Comparison of ENCODE assay signal across 9 mouse cellular contexts in genomic region chr13:67830911-67831336, GRCm38 (mm10). TPM values are rescaled to one million over a fixed set of nuclear protein-coding genes. Genes with fewer than 3 reads are reported as not detected.
DNase-seq lines count a peak whose midpoint lies in the region; ATAC-seq lines count a peak whose summit lies in the region.
"Had no signal": no experiment of that assay in that cellular context is flagged by ENCODE, and none has a peak within 500 bp of the region (broad histone marks: within the 10 kb centered on the region; RNA-seq: fewer than 3 reads in every experiment).

Gene Gm10037 (plus strand): TSS chr13:67831106.

- peak; percentile 25 for DNase-seq in urinary bladder, adult 2 months (ENCODE audit: low spot score)
- DNase-seq in urinary bladder, postnatal 10 days (ENCODE audit: low spot score) = no peak
- DNase-seq in heart, postnatal 14 days = peak; percentile 26 to 59
- peak; percentile 69 to 72 for DNase-seq in kidney, postnatal 4 days
- no peak for DNase-seq in liver, embryonic 13.5 days
- peak; percentile 68 for DNase-seq in naive thymus-derived CD4-positive, alpha-beta T cell, adult 2 months (ENCODE audit: low read depth)

- peak within 1 kb of the TSS; percentile 53 for H3K4me3 ChIP-seq in erythroblast, embryonic 14.5 days (replicated peaks)
- peak within 1 kb of the TSS; percentile 65 for H3K4me3 ChIP-seq in liver, embryonic 13.5 days (replicated peaks)
- H3K4me3 ChIP-seq in stomach, embryonic 14.5 days (ENCODE audit: low read depth, low read length) = peak within 1 kb of the TSS; percentile 51

- peaks cover 3% of the 10 kb centered on the region; the same call in 1 of the 2 replicates for H3K9me3 ChIP-seq in erythroblast, embryonic 14.5 days (ENCODE audit: control insufficient read depth, low read length)
- H3K9me3 ChIP-seq in liver, embryonic 13.5 days (replicated peaks) = no peaks in the 10 kb centered on the region
- H3K9me3 ChIP-seq in stomach, embryonic 14.5 days (ENCODE audit: control insufficient read depth, low read depth, low read length) = no peaks in the 10 kb centered on the region

- intact Hi-C loops in heart, postnatal 14 days (cut with DNase I) = loop anchor here (5.0 kb wide), 1 partner anchor 104 kb away; the partner anchor contains the start of gene Zfp65

- no peaks in the 10 kb centered on the region for H3K4me1 ChIP-seq in erythroblast, embryonic 14.5 days (ENCODE audit: control insufficient read depth)
- peaks cover 5% of the 10 kb centered on the region; the same call in 1 of the 2 replicates for H3K4me1 ChIP-seq in liver, embryonic 13.5 days (replicated peaks)
- no peaks in the 10 kb centered on the region for H3K4me1 ChIP-seq in stomach, embryonic 14.5 days (ENCODE audit: control insufficient read depth, insufficient read depth, low read length)

- H3K27ac ChIP-seq in liver, embryonic 13.5 days = no peak within 1 kb of the TSS
- no peak within 1 kb of the TSS for H3K27ac ChIP-seq in stomach, embryonic 14.5 days (ENCODE audit: low read length)

- ATAC-seq in liver, embryonic 13.5 days (ENCODE audit: low read depth) = peak; percentile 68
- peak; percentile 86; the same call in 1 of the 2 replicates for ATAC-seq in stomach, embryonic 14.5 days (ENCODE audit: insufficient number of reproducible peaks, insufficient read depth, low FRiP score, low read depth)

- WGBS in liver, embryonic 13.5 days (ENCODE audit: insufficient replicate concordance) = 4% methylated on average over 14 of the region's 14 CpGs
- WGBS in stomach, embryonic 14.5 days = 3% methylated on average over 14 of the region's 14 CpGs

- no peaks in the 10 kb centered on the region for H3K27me3 ChIP-seq in erythroblast, embryonic 14.5 days (ENCODE audit: control insufficient read depth)
- H3K27me3 ChIP-seq in liver, embryonic 13.5 days = no peaks in the 10 kb centered on the region
- no peaks in the 10 kb centered on the region for H3K27me3 ChIP-seq in stomach, embryonic 14.5 days (ENCODE audit: control insufficient read depth, insufficient read depth, low read length)
- H3K27me3 ChIP-seq: CH12.LX had no signal

- H3K4me2 ChIP-seq in liver, embryonic 13.5 days = peak within 1 kb of the TSS; percentile 68
- peak within 1 kb of the TSS; percentile 68 for H3K4me2 ChIP-seq in stomach, embryonic 14.5 days (replicated peaks; ENCODE audit: low read depth, low read length)

- H3K9ac ChIP-seq in liver, embryonic 13.5 days = peak within 1 kb of the TSS; percentile 61
- H3K9ac ChIP-seq in stomach, embryonic 14.5 days (replicated peaks; ENCODE audit: low read depth, low read length) = peak within 1 kb of the TSS; percentile 39

- H3K36me3 ChIP-seq in erythroblast, embryonic 14.5 days (ENCODE audit: control insufficient read depth) = no peaks in the 10 kb centered on the region
- peaks cover 6% of the 10 kb centered on the region for H3K36me3 ChIP-seq in liver, embryonic 13.5 days
- peaks cover 8% of the 10 kb centered on the region; the same call in 1 of the 2 replicates for H3K36me3 ChIP-seq in stomach, embryonic 14.5 days (ENCODE audit: control insufficient read depth, insufficient read depth, low read length)

RNA-seq across cellular contexts. Expression of gene Gm10037, which starts in this region (rescaled TPM):
- 3.7 TPM in 2 replicates for polyA plus RNA-seq in urinary bladder, adult 2 months (2012; rRNA removed)
- not detected in 2 replicates for polyA plus RNA-seq in erythroblast, embryonic 14.5 days (2012)
- total RNA-seq in heart, postnatal 14 days (2021) = under 1 TPM; 0.76 to 0.78 TPM
- 0.37 and 0.40 TPM in 2 replicates for polyA plus RNA-seq in liver, embryonic 13.5 days (2015; fragmentation: Nextera tagmentation; extraction: Ambion mirVana)
- 2.3 and 4.0 TPM in 2 replicates for polyA plus RNA-seq in stomach, embryonic 14.5 days (2014; fragmentation: Nextera tagmentation; extraction: Ambion mirVana)
- total RNA-seq: CH12.LX had no signal

Comparison
In these comparisons a context has a peak if more than half of its experiments do, and no peak if none do; other contexts are left out.
1. DNase-seq: peak in urinary bladder, adult 2 months (single experiment), kidney, postnatal 4 days (2 of 2) and naive thymus-derived CD4-positive, alpha-beta T cell, adult 2 months (single experiment); none in urinary bladder, postnatal 10 days (single experiment) and liver, embryonic 13.5 days (single experiment).
2. Peak in DNase-seq in heart, postnatal 14 days; RNA of the gene not detected or under 1 TPM.
3. Peak in ATAC-seq, H3K4me3 ChIP-seq, H3K9ac ChIP-seq and H3K4me2 ChIP-seq in liver, embryonic 13.5 days; RNA of the gene not detected or under 1 TPM.
4. Peak in every context shown above with its lines, with median percentiles within 50 percentile points of each other: H3K4me3 ChIP-seq.